Mouse (Mus musculus) midbrain, embryonic 14.5 days (tissue): ENCODE data around the gene Olfr1500. TPM values are rescaled to one million over a fixed set of nuclear protein-coding genes. Genes with fewer than 3 reads are reported as not detected.

Experiments
- ATAC-seq: fragments of 200-750 bp; cut with Nextera tagmentation; 2 replicates; pipeline ENCODE4 v1.8.0; 2017; ENCODE audit warnings: moderate number of reproducible peaks, moderate library complexity; ENCODE audit not compliant: low FRiP score, low TSS enrichment
- DNase-seq: peaks from one replicate; pipeline ENCODE4 v3.0.0-alpha.2; 2015
- H3K27ac ChIP-seq: fragments of 300-500 bp; sonication (generic); replicated peaks from 2 replicates; pipeline ENCODE4 v1.5.1; 2014; ENCODE audit warnings: mild to moderate bottlenecking, low read depth, low read length, moderate library complexity
- H3K27me3 ChIP-seq: fragments of 300-500 bp; sonication (generic); 2 replicates; pipeline ENCODE4 v1.6.1; 2014; ENCODE audit warnings: low read length, control low read depth, mixed read lengths; ENCODE audit not compliant: control insufficient read depth, insufficient read depth
- H3K36me3 ChIP-seq: fragments of 300-500 bp; sonication (generic); 2 replicates; pipeline ENCODE4 v1.6.1; 2014; ENCODE audit warnings: low read length, control low read depth; ENCODE audit not compliant: control insufficient read depth, insufficient read depth
- H3K4me1 ChIP-seq: fragments of 300-500 bp; sonication (generic); 2 replicates; pipeline ENCODE4 v1.6.1; 2014; ENCODE audit warnings: mild to moderate bottlenecking, antibody characterized with exemption, low read length, control low read depth; ENCODE audit not compliant: control insufficient read depth, insufficient read depth
- H3K4me2 ChIP-seq: fragments of 300-500 bp; sonication (generic); 2 replicates; pipeline ENCODE4 v1.6.1; 2014; ENCODE audit warnings: mild to moderate bottlenecking, low read length, moderate library complexity
- H3K4me3 ChIP-seq: fragments of 300-500 bp; sonication (generic); replicated peaks from 2 replicates; pipeline ENCODE4 v1.5.1; 2014; ENCODE audit warnings: low read depth, low read length
- H3K9ac ChIP-seq: fragments of 300-500 bp; sonication (generic); replicated peaks from 2 replicates; pipeline ENCODE4 v1.6.1; 2014; ENCODE audit warnings: mild to moderate bottlenecking, low read length, moderate library complexity
- H3K9me3 ChIP-seq: fragments of 300-500 bp; sonication (generic); 2 replicates; pipeline ENCODE4 v1.6.1; 2016; ENCODE audit warnings: low read length, control low read depth, mixed read lengths; ENCODE audit not compliant: control insufficient read depth
- WGBS: fragments of 180-500 bp; shearing (Covaris S2); extraction: QIAGEN DNeasy Blood & Tissue Kit; methylation state at CpG from one replicate; pipeline ENCODE4 v1.1.7; 2014; 5-methylcytosine and 5-hydroxymethylcytosine counted together
- polyA plus RNA-seq: library from polyadenylated mRNA; unstranded; fragments of >200 nt; fragmentation: Nextera tagmentation; extraction: Ambion mirVana; gene quantifications from 2 replicates; pipeline ENCODE4 v1.2.1, GENCODE M21; 2014

The Olfr1500 gene
- polyA plus RNA-seq, 1 experiment from 2014 or later, result not detected

DNA sequence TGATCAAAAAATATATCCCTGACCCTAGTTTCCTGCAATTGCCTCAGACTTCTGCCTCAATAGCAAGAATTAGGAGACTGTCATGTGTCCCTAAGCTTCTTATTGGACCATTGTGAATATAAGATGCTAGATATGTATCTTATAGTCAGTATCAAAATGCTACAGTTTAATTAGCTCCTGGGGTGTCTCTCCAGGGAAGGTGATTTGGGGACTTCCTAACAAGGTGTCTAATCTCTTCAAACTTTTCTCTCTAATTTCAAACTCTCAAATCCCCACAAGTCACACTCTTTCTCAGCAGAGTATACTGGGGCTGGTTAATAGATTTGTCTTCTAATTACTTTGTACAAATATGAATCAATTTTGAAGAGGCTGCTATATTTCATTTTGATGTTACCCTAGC lies 32.2 kb downstream of the Olfr1500 start, which contains the start of gene Olfr1497:
TSS of gene Olfr1497 (minus strand) at position 101 of the 400 bp plus-strand sequence.
- Histone ChIP-seq H3K9ac (no peak within 1 kb of the TSS), H3K4me2 (no peak within 1 kb of the TSS), H3K36me3 (no peaks in the 10 kb centered on the region), H3K4me1 (no peaks in the 10 kb centered on the region), H3K27ac (no peak within 1 kb of the TSS), H3K9me3 (no peaks in the 10 kb centered on the region), H3K4me3 (no peak within 1 kb of the TSS), H3K27me3 (no peaks in the 10 kb centered on the region)
- ATAC-seq (no peak), DNase-seq (no peak)

DNA sequence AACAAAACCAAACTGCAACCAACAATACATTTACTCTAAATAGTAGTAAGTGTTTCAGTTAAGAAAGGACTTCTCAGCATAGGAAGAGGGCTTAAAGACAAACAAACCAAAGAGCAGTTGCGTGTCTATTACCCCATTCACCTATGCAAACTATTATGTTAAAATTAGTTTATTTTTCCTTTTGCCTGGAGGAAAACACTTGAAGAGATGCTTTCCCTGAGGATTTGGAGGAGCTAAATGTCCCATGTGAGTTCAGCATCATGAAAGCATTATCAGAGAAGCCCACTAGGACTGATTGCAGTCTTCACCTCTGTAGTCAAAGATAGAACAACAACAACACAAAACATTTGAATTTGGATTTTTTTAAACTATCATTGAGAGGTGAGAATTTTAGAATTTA lies 52.7 kb downstream of the Olfr1500 start, which contains the start of gene Olfr1496:
TSS of gene Olfr1496 (plus strand) at position 301 of the 400 bp plus-strand sequence.
- Histone ChIP-seq H3K9ac (no peak within 1 kb of the TSS), H3K9me3 (no peaks in the 10 kb centered on the region), H3K4me3 (no peak within 1 kb of the TSS), H3K4me2 (no peak within 1 kb of the TSS), H3K27ac (no peak within 1 kb of the TSS), H3K36me3 (no peaks in the 10 kb centered on the region), H3K27me3 (no peaks in the 10 kb centered on the region), H3K4me1 (no peaks in the 10 kb centered on the region)
- DNase-seq (no peak), ATAC-seq (no peak)
- 94% methylated on average over 1 of the region's 1 CpGs for WGBS

Other genes starting within 250 kb of the Olfr1500 start
- gene Olfr1484, start 247.0 kb downstream of the Olfr1500 start, polyA plus RNA-seq, result not detected in 2 replicates
- not detected in 2 replicates for gene Olfr1487, start 213.1 kb downstream of the Olfr1500 start, polyA plus RNA-seq
- gene Olfr1489, start 198.9 kb downstream of the Olfr1500 start, polyA plus RNA-seq, result not detected in 2 replicates
- not detected in 2 replicates for gene Olfr1490, start 179.4 kb downstream of the Olfr1500 start, polyA plus RNA-seq
- not detected in 2 replicates for gene Olfr1491, start 133.2 kb downstream of the Olfr1500 start, polyA plus RNA-seq
- not detected in 2 replicates for gene Olfr1493-ps1, start 107.2 kb downstream of the Olfr1500 start, polyA plus RNA-seq
- gene Olfr1494, start 90.8 kb downstream of the Olfr1500 start, polyA plus RNA-seq, result not detected in 2 replicates
- gene Olfr1495, start 65.9 kb downstream of the Olfr1500 start, polyA plus RNA-seq, result not detected in 2 replicates
- not detected in 2 replicates for gene Olfr1496, start 52.6 kb downstream of the Olfr1500 start, polyA plus RNA-seq
- gene Olfr1497, start 32.3 kb downstream of the Olfr1500 start, polyA plus RNA-seq, result not detected in 2 replicates
- not detected in 2 replicates for gene Olfr1499, start 11.0 kb downstream of the Olfr1500 start, polyA plus RNA-seq
- gene Olfr1501, start 20.2 kb upstream of the Olfr1500 start, polyA plus RNA-seq, result not detected in 2 replicates
- gene Olfr1502, start 31.3 kb upstream of the Olfr1500 start, polyA plus RNA-seq, result not detected in 2 replicates
- not detected in 2 replicates for gene Olfr1504, start 67.4 kb upstream of the Olfr1500 start, polyA plus RNA-seq
- not detected in 2 replicates for gene Olfr1505, start 83.0 kb upstream of the Olfr1500 start, polyA plus RNA-seq